Comparison of ENCODE assay signal across 10 mouse cellular contexts in the genomic region with DNA sequence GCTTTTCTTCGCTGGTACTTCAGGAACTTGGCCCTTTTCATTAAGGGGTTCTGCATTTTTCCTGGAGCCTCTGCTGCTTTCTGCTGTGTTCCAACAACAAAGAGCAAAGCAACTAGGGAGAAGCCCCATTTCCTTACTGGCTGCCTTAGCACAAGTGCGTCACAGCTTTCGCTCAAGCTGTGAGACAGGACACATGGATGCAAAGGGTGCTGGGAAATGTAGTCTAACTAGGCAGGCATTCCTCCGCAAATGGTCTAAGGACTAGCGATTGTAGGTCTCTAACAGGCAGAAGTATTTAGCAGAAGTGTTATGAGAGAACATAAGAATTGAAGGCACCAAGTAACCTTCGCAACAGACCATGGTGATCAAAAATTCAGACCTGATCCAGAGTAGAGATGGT.
A peak's percentile ranks its signal among the peaks of the same experiment; 100 is the strongest.
DNase-seq lines count a peak whose midpoint lies in the region; ATAC-seq and TF ChIP-seq lines count a peak whose summit lies in the region.
"Had no signal": no experiment of that assay in that cellular context is flagged by ENCODE, and none has a peak within 500 bp of the region (broad histone marks: within the 10 kb centered on the region; RNA-seq: fewer than 3 reads in every experiment).

No protein-coding gene starts in this region.

- no peak for TF ChIP-seq CTCF in left cerebral cortex, adult 2 months (IDR thresholded peaks at IDR 0.05)
- no peak for TF ChIP-seq CTCF in brain, embryonic 14.5 days (IDR thresholded peaks at IDR 0.05; ENCODE audit: borderline replicate concordance, extremely low read depth, insufficient read depth, insufficient read length)

- H3K4me2 ChIP-seq in forebrain, embryonic 13.5 days = no peak overlapping the region
- 0 out of 2 replicates have a peak overlapping the region, but pooled peaks have one; percentile 26 for H3K4me2 ChIP-seq in midbrain, embryonic 16.5 days (ENCODE audit: low read length)

- no peaks in the 10 kb centered on the region for H3K36me3 ChIP-seq in forebrain, embryonic 13.5 days (ENCODE audit: poor library complexity, severe bottlenecking)
- H3K36me3 ChIP-seq in midbrain, embryonic 16.5 days (ENCODE audit: control insufficient read depth, insufficient read depth, low read length) = no peaks in the 10 kb centered on the region
- H3K36me3 ChIP-seq: G1E had no signal

- H3K4me1 ChIP-seq in forebrain, embryonic 13.5 days = no peaks in the 10 kb centered on the region
- H3K4me1 ChIP-seq in midbrain, embryonic 16.5 days (ENCODE audit: control insufficient read depth, insufficient read depth, low read length) = no peaks in the 10 kb centered on the region

- intact Hi-C loops in left cerebral cortex, adult 2 months (cut with DNase I) = no loop called here
- intact Hi-C loops in left cerebral cortex, postnatal 4 days (cut with DNase I) = no loop called here

- 53% methylated on average over 6 of the region's 6 CpGs for WGBS in forebrain, embryonic 13.5 days
- WGBS in midbrain, embryonic 16.5 days = 58% methylated on average over 6 of the region's 6 CpGs

- no peak for TF ChIP-seq POLR2A in brain, embryonic 14.5 days (IDR thresholded peaks at IDR 0.05; ENCODE audit: borderline replicate concordance, extremely low read depth, insufficient read depth, insufficient read length, poor library complexity, severe bottlenecking)

- no peak for DNase-seq in left cerebral cortex, adult 2 months (ENCODE audit: extremely low spot score in 1 of 2, low spot score in 2 of 2)
- no peak for DNase-seq in left cerebral cortex, postnatal 4 days
- peak; percentile 80 for DNase-seq in brain, embryonic 14.5 days (ENCODE audit: low read depth)
- DNase-seq in thymus, postnatal 36 days = no peak
- no peak for DNase-seq in frontal cortex, postnatal 10 days (ENCODE audit: low spot score in 2 of 2)
- DNase-seq: heart, postnatal 14 days had no signal

- no peak overlapping the region for H3K27ac ChIP-seq in left cerebral cortex, adult 2 months
- no peak overlapping the region for H3K27ac ChIP-seq in forebrain, embryonic 13.5 days
- H3K27ac ChIP-seq in midbrain, embryonic 16.5 days (ENCODE audit: low read length) = no peak overlapping the region

- H3K27me3 ChIP-seq in forebrain, embryonic 13.5 days = no peaks in the 10 kb centered on the region
- no peaks in the 10 kb centered on the region for H3K27me3 ChIP-seq in midbrain, embryonic 16.5 days (ENCODE audit: control insufficient read depth, insufficient read depth, low read depth, low read length)

- ATAC-seq in forebrain, embryonic 13.5 days = peak; percentile 74; the same call in 1 of the 2 replicates
- peak; percentile 84; the same call in 1 of the 2 replicates for ATAC-seq in midbrain, embryonic 16.5 days
- ATAC-seq in cerebellum, adult (ENCODE audit: insufficient number of reproducible peaks, low FRiP score, low TSS enrichment) = no peak

- H3K9ac ChIP-seq in forebrain, embryonic 13.5 days = no peak overlapping the region
- H3K9ac ChIP-seq in midbrain, embryonic 16.5 days (ENCODE audit: low read depth, low read length) = no peak overlapping the region

- no peaks in the 10 kb centered on the region; the same call in 1 of the 2 replicates for H3K9me3 ChIP-seq in forebrain, embryonic 13.5 days (replicated peaks)
- H3K9me3 ChIP-seq in midbrain, embryonic 16.5 days (replicated peaks; ENCODE audit: control insufficient read depth, low read length, poor library complexity, severe bottlenecking) = no peaks in the 10 kb centered on the region
- H3K9me3 ChIP-seq: G1E had no signal

- H3K4me3 ChIP-seq in left cerebral cortex, adult 2 months = 0 out of 2 replicates have a peak overlapping the region, but pooled peaks have one; percentile 18
- no peak overlapping the region for H3K4me3 ChIP-seq in forebrain, embryonic 13.5 days
- no peak overlapping the region for H3K4me3 ChIP-seq in midbrain, embryonic 16.5 days (ENCODE audit: low read depth, low read length)
